Mouse (Mus musculus) liver, adult 2 months (tissue): ENCODE results near the gene Jagn1. TPM values are rescaled to one million over a fixed set of nuclear protein-coding genes. Genes with fewer than 3 reads are reported as not detected.

ENCODE experiments used
- DNase-seq: peaks from one replicate; pipeline ENCODE4 v3.0.0-alpha.2; 2011; ENCODE audit warnings: low read depth, low spot score; ENCODE audit errors: extremely low read depth
- H3K27ac ChIP-seq: fragments of 200-500 bp; replicated peaks from 2 replicates; pipeline ENCODE4 v1.5.1; 2012; ENCODE audit warnings: low read depth, mild to moderate bottlenecking, control low read depth, inconsistent platforms, low read length; ENCODE audit not compliant: insufficient read depth
- H3K27me3 ChIP-seq: fragments of 200-500 bp; 2 replicates; pipeline ENCODE4 v1.6.1; 2012; ENCODE audit warnings: mild to moderate bottlenecking, moderate library complexity, low read length, inconsistent platforms; ENCODE audit not compliant: control insufficient read depth, insufficient read depth
- H3K36me3 ChIP-seq: fragments of 200-500 bp; 2 replicates; pipeline ENCODE4 v1.6.1; 2012; ENCODE audit warnings: low read length, inconsistent platforms; ENCODE audit not compliant: control insufficient read depth, insufficient read depth
- H3K4me1 ChIP-seq: fragments of 200-500 bp; 2 replicates; pipeline ENCODE4 v1.6.1; 2011; ENCODE audit warnings: low read length; ENCODE audit not compliant: control insufficient read depth, insufficient read depth
- H3K4me3 ChIP-seq: fragments of 200-500 bp; 2 replicates; pipeline ENCODE4 v1.5.1; 2011; ENCODE audit warnings: low read depth, mild to moderate bottlenecking, control low read depth, low read length, moderate library complexity; ENCODE audit not compliant: insufficient read depth
- H3K79me2 ChIP-seq: fragments of 200-500 bp; 2 replicates; pipeline ENCODE4 v1.6.1; 2012; ENCODE audit warnings: inconsistent platforms, mild to moderate bottlenecking, low read length, moderate library complexity; ENCODE audit not compliant: control insufficient read depth, insufficient read depth
- H3K9ac ChIP-seq: fragments of 200-500 bp; 2 replicates; pipeline ENCODE4 v1.6.1; 2012; ENCODE audit warnings: low read depth, mild to moderate bottlenecking, control low read depth, inconsistent platforms, low read length
- CTCF ChIP-seq: fragments of 200-500 bp; IDR thresholded peaks from 2 replicates; pipeline ENCODE4 v1.5.1; 2011; ENCODE audit warnings: low read depth, low read length, control low read depth
- POLR2A ChIP-seq: fragments of 200-500 bp; IDR thresholded peaks from 2 replicates; pipeline ENCODE4 v1.6.1; 2011; ENCODE audit warnings: low read length, control low read depth; ENCODE audit not compliant: insufficient read depth; ENCODE audit errors: extremely low read depth
- WGBS: fragments of 180-500 bp; shearing (Covaris S2); methylation state at CpG from one replicate; pipeline ENCODE4 v1.1.7; 2018; 5-methylcytosine and 5-hydroxymethylcytosine counted together
- polyA plus RNA-seq: library from polyadenylated mRNA; depleted of rRNA; stranded (reverse); fragments of >200 nt; gene quantifications from 2 replicates; pipeline ENCODE4 v1.2.3, GENCODE M21; 2012
- total RNA-seq: library from RNA; depleted of rRNA; stranded (reverse); fragments of >200 nt; gene quantifications from 2 replicates; pipeline ENCODE4 v1.2.3, GENCODE M21; 2014

Jagn1 gene
- total and polyA plus RNA-seq, 2 experiments, result 20.2 to 61.5 TPM

- DNase-seq, result no peak
- H3K9ac ChIP-seq, result no peak overlapping the region
- no peaks in the 10 kb centered on the region for H3K4me1 ChIP-seq
- TF ChIP-seq POLR2A (no peak), CTCF (no peak)
- WGBS, result 66% methylated on average over 10 of the region's 10 CpGs
- H3K4me3 ChIP-seq, result 0 out of 2 replicates have a peak overlapping the region, but pooled peaks have one; percentile 26
- H3K36me3 ChIP-seq, result no peaks in the 10 kb centered on the region
- no peaks in the 10 kb centered on the region for H3K27me3 ChIP-seq
- no peak overlapping the region for H3K27ac ChIP-seq
- no peaks in the 10 kb centered on the region for H3K79me2 ChIP-seq
Measured at GRCm38 (mm10) chr6:113458635-113459034, 16.3 kb downstream of the Jagn1 start.

GRCm38 (mm10) chr6:113464040-113464439 lies 21.7 kb downstream of the Jagn1 start:
- Histone ChIP-seq H3K9ac (no peak overlapping the region), H3K4me1 (no peaks in the 10 kb centered on the region), H3K27ac (no peak overlapping the region), H3K79me2 (no peaks in the 10 kb centered on the region), H3K4me3 (no peak overlapping the region), H3K27me3 (no peaks in the 10 kb centered on the region), H3K36me3 (no peaks in the 10 kb centered on the region)
- 66% methylated on average over 7 of the region's 7 CpGs for WGBS
- DNase-seq, result no peak
- no peak for TF ChIP-seq CTCF
- TF ChIP-seq POLR2A, result no peak

GRCm38 (mm10) chr6:113465602-113466001 lies 23.2 kb downstream of the Jagn1 start:
- TF ChIP-seq POLR2A (no peak), CTCF (no peak)
- no peaks in the 10 kb centered on the region; the same call in none of the 2 replicates for H3K4me1 ChIP-seq
- H3K36me3 ChIP-seq, result no peaks in the 10 kb centered on the region
- H3K79me2 ChIP-seq, result no peaks in the 10 kb centered on the region
- DNase-seq, result no peak
- WGBS, result 73% methylated on average over 5 of the region's 5 CpGs
- no peak overlapping the region for H3K27ac ChIP-seq
- H3K9ac ChIP-seq, result no peak overlapping the region
- H3K4me3 ChIP-seq, result no peak overlapping the region
- no peaks in the 10 kb centered on the region for H3K27me3 ChIP-seq

- Histone ChIP-seq H3K9ac (no peak overlapping the region), H3K4me1 (peaks cover 7% of the 10 kb centered on the region), H3K36me3 (no peaks in the 10 kb centered on the region), H3K79me2 (peaks cover 5% of the 10 kb centered on the region; the same call in 1 of the 2 replicates), H3K27me3 (no peaks in the 10 kb centered on the region), H3K4me3 (no peak overlapping the region), H3K27ac (no peak overlapping the region)
- WGBS, result 89% methylated on average over 3 of the region's 3 CpGs
- DNase-seq, result no peak
- TF ChIP-seq POLR2A (no peak), CTCF (no peak)
Measured at GRCm38 (mm10) chr6:113468512-113468911, 26.1 kb downstream of the Jagn1 start.

GRCm38 (mm10) chr6:113469021-113469420 lies 26.7 kb downstream of the Jagn1 start:
- peak overlapping the region; percentile 60 for H3K4me3 ChIP-seq
- peak overlapping the region; percentile 81 for H3K9ac ChIP-seq
- TF ChIP-seq CTCF, result peak; percentile 90
- TF ChIP-seq POLR2A, result no peak
- no peaks in the 10 kb centered on the region for H3K27me3 ChIP-seq
- H3K4me1 ChIP-seq, result peaks cover 7% of the 10 kb centered on the region
- DNase-seq, result peak; percentile 50
- H3K79me2 ChIP-seq, result peaks cover 5% of the 10 kb centered on the region; the same call in 1 of the 2 replicates
- H3K27ac ChIP-seq, result peak overlapping the region; percentile 20
- no peaks in the 10 kb centered on the region for H3K36me3 ChIP-seq
- WGBS, result 7% methylated on average over 9 of the region's 9 CpGs

GRCm38 (mm10) chr6:113469432-113469831 lies 27.1 kb downstream of the Jagn1 start:
- peak overlapping the region; percentile 60 for H3K4me3 ChIP-seq
- peak overlapping the region; percentile 81 for H3K9ac ChIP-seq
- TF ChIP-seq POLR2A, result no peak
- TF ChIP-seq CTCF, result peak; percentile 94
- peaks cover 7% of the 10 kb centered on the region for H3K4me1 ChIP-seq
- WGBS, result 2% methylated on average over 31 of the region's 31 CpGs
- peak; percentile 66 for DNase-seq
- no peaks in the 10 kb centered on the region for H3K36me3 ChIP-seq
- no peaks in the 10 kb centered on the region for H3K27me3 ChIP-seq
- peak overlapping the region; percentile 20 for H3K27ac ChIP-seq
- H3K79me2 ChIP-seq, result peaks cover 5% of the 10 kb centered on the region; the same call in 1 of the 2 replicates
